Mouse (Mus musculus): Measurements from ENCODE around the gene Gm47995.
"Not testable (repeated sequence)": the region's sequence is repeated elsewhere in the genome, so short reads cannot be mapped to it uniquely, and the experiment has no call there.

Gene Gm47995

DNA sequence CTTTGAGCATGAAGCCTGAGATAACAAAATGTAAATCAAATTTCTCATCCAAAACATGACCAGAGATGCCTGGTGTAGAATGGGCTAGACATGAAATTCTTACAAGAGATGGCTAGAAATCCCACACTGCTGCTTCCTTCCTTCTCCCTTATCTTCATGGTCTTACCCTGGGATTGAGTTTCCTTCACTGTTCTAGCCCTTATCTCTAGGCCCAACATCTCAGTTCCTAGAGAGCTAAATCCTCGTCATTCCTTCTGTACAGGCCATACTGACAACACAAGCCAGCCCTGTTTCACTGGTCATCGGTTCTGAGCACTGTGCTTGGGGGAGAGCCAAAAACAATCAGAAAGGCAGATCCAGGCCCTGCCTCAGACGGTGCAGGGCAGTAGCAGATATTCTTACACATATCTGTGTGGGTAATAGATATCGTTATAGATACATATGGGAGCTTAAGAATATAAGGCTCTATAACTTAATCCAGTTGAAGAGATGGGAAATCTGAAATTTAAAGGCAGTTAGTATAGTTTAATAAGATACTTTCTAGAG, 11.3 kb upstream of the Gm47995 start:
- DNase-seq, result not testable (repeated sequence)

DNA sequence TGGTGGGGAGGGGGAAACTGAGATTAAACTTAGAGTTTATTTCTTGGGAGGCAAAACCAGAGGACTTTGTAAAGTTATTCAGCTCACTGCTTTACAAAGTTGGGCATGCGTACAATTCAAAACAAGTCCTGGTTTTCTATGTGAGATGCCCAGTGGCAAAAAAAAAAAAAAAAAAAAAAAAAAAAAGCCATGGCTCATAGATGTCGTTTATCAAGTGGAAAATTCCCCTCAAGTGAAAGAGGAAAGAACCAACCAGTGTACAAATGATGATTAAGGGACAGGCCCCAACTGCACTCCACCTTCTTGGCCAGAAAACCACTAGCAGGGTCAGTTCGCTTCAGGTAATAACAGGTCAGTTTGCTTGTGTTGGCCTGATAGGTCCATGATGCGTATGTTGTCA, 9.8 kb upstream of the Gm47995 start:
- no peak for DNase-seq

DNA sequence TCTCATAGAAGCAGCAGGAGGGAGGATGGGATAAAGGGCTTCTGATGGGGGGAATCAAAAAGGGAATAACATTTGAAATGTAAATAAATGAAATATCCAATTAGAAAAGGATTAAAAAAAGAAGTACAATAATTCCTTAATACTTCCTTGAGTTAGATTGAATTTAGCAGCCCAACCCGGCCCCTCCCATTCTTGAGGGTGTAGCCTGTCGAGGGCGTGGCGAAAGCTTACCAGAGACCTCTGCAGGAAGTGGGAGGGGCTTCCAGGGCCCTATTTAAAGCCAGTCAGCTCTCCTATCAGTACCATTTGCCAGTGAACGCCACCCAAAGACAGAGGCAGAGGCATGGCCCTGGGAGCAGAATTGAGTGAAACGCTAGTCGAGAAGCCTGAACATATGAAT, 6.2 kb upstream of the Gm47995 start, which contains the start of gene Gm8947:
Gene Gm8947, plus strand, starts transcription at position 302 of the 400 bp plus-strand sequence.
- not testable (repeated sequence) for DNase-seq

DNA sequence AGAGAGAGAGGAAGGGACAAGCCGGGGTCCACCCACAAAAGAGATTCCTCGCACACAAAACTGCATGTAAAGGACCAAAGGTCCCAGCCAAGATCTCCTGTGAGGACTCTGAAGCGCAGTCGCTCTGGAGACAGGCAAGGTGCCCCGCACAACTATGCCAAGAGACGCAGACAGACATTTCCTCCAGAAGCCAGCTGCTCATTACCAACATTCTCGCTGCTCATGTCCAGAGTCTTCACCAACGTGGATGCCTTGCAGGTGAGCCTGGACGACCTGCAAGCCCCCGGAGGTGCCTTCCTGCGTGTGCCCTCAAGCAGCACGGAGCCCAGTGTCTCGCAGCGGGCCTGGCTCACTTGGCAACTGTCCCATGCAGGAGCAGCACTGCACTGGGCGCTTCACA, 5.5 kb upstream of the Gm47995 start:
- DNase-seq, result not testable (repeated sequence)

- not testable (repeated sequence) for DNase-seq
Observed at GRCm38 (mm10) chr1:151195986-151196385, 2.3 kb upstream of the Gm47995 start.

GRCm38 (mm10) chr1:151196690-151197089, 1.6 kb upstream of the Gm47995 start:
- DNase-seq, result not testable (repeated sequence)

- not testable (repeated sequence) for DNase-seq
Observed at GRCm38 (mm10) chr1:151200620-151201019, 2.4 kb downstream of the Gm47995 start.

- not testable (repeated sequence) for DNase-seq
Observed at GRCm38 (mm10) chr1:151202771-151203170, 4.5 kb downstream of the Gm47995 start.

DNA sequence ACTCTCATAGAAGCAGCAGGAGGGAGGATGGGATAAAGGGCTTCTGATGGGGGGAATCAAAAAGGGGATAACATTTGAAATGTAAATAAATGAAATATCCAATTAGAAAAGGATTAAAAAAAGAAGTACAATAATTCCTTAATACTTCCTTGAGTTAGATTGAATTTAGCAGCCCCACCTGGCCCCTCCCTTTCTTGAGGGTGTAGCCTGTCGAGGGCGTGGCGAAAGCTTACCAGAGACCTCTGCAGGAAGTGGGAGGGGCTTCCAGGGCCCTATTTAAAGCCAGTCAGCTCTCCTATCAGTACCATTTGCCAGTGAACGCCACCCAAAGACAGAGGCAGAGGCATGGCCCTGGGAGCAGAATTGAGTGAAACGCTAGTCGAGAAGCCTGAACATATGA, 5.6 kb downstream of the Gm47995 start, which contains the start of gene 3110040M04Rik:
Gene 3110040M04Rik, plus strand, starts transcription at position 304 of the 400 bp plus-strand sequence.
- DNase-seq, result not testable (repeated sequence)

- DNase-seq, result not testable (repeated sequence)
Observed at GRCm38 (mm10) chr1:151208493-151208892, 10.2 kb downstream of the Gm47995 start.

GRCm38 (mm10) chr1:151208944-151209343, 10.7 kb downstream of the Gm47995 start:
- not testable (repeated sequence) for DNase-seq

DNA sequence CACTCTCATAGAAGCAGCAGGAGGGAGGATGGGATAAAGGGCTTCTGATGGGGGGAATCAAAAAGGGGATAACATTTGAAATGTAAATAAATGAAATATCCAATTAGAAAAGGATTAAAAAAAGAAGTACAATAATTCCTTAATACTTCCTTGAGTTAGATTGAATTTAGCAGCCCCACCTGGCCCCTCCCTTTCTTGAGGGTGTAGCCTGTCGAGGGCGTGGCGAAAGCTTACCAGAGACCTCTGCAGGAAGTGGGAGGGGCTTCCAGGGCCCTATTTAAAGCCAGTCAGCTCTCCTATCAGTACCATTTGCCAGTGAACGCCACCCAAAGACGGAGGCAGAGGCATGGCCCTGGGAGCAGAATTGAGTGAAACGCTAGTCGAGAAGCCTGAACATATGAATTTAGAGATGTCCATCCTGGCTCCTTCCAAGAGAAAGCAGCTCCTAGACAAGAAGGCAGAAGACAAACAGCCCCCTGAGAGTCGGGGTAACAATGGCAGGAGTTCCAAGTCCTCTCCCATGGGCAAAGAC, 11.6 kb downstream of the Gm47995 start, which contains the start of gene Gm47996:
Gene Gm47996, plus strand, starts transcription at position 308 of the 532 bp plus-strand sequence.
- not testable (repeated sequence) for DNase-seq

GRCm38 (mm10) chr1:151211666-151212065, 13.4 kb downstream of the Gm47995 start:
- not testable (repeated sequence) for DNase-seq

DNA sequence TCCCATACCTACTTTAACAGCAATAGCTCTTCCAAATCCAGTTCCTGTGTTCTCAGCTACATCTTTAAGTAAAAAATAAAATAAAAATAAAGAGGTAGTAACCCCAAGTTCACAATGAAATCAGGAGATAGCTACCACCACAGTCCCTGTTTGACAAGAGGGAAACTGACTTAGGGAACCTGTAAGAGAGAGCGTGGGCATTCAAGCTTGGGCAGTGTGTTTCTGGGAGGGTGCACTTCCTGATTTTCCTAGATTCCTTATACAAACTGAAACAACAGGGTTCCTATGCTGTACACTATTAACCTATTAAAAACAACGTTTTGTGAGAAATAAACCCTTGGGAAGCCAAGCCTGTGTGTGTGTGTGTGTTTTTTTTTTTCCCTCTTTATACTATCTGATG, 16.6 kb downstream of the Gm47995 start:
- DNase-seq, result no peak

- no peak for DNase-seq
Observed at GRCm38 (mm10) chr1:151215985-151216384, 17.7 kb downstream of the Gm47995 start.

DNA sequence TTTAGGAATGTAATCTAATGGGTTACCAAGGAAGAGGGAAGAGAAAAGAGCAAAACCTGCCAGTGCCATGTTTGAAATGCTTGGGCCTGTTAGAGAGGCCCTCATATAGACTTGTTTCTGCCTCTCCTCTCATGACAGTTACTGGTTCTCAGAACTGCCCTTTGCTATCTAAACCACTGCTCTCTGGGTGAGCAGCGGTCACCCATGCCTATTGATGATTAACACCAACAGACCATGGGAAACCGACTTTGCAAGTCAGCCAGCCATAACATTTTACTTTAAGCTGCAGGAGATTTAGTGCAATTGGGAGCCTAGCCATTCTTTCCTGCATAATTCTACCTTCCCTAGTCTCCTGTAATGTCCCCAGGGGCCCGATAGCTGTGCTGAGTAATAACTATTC, 18.2 kb downstream of the Gm47995 start:
- no peak for DNase-seq

DNA sequence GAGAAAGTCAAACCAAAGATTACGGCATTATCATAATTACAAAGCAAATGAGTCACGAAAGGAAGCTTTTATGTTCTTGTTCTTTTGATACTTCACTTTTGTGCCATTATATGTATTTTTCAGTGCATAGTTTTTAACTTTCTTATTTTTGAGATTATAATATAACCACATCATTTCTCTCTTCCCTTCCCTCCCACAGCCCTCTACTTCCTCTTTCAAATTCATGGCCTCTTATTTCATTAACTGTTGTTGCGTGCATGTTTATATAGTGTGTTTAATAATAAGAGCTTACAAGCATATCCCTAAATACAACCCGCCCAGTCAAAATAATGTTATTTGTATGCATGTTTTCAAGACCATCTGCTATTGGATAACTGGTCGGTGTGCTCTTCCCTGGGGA, 20.8 kb downstream of the Gm47995 start:
- DNase-seq, result no peak

DNA sequence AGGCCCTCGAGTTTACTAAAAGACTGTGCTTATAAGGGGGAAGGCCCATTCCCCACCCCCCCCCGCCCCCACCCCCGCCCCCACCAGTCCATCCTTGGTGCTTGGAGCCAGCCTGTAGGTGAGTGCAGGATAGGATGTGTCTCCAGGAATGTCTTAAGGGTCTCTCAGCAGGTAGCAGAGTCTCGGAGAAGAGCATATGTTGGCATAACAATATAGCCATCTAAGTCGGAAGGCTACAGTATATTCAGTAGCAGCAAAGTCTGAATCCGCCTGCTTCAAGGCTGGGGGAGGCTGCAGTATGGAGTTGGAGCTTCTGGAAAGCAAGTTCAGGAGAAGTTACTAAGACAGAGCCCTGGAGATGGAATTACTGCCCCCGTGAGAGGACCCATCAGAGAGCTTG, 21.9 kb downstream of the Gm47995 start:
- DNase-seq, result no peak

DNA sequence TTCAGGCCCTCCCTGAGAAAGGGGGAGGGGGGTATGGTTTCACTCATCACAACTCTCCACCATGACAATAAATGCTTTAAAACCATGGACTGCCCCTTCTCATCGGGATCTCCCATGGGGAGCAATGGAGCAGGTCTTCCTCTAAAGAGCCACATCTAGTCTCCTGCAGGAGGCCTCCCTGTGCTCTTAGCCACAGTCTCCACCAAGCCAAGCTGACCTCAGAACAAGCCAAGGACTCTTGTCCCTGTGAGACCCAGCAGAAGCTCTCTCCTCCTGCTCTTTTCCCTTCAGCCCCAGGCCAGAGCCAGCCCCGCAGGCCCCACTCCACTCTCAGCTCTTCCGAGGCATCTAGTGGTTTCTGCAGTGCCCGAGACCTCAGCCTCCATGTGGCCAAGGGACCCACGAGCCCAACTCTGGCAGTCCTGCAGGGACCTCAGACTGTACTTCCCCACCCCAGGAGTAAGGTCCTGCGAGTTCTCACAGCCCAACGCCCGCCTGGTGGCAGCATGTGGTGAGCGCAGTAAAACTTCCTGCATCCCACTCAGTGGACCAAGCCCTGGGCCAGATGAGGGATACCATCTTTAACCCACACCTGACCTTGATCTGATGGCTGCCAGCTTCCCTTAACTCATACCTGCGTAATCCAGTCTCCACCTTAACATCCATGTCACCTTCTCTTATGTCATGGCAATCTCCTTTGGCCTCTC, 24.5 kb downstream of the Gm47995 start:
- DNase-seq, result no peak

GRCm38 (mm10) chr1:151223377-151223776, 25.1 kb downstream of the Gm47995 start:
- DNase-seq, result no peak

GRCm38 (mm10) chr1:151224536-151224935, 26.3 kb downstream of the Gm47995 start:
- no peak for DNase-seq

GRCm38 (mm10) chr1:151227506-151227905, 29.3 kb downstream of the Gm47995 start:
- DNase-seq, result no peak

DNA sequence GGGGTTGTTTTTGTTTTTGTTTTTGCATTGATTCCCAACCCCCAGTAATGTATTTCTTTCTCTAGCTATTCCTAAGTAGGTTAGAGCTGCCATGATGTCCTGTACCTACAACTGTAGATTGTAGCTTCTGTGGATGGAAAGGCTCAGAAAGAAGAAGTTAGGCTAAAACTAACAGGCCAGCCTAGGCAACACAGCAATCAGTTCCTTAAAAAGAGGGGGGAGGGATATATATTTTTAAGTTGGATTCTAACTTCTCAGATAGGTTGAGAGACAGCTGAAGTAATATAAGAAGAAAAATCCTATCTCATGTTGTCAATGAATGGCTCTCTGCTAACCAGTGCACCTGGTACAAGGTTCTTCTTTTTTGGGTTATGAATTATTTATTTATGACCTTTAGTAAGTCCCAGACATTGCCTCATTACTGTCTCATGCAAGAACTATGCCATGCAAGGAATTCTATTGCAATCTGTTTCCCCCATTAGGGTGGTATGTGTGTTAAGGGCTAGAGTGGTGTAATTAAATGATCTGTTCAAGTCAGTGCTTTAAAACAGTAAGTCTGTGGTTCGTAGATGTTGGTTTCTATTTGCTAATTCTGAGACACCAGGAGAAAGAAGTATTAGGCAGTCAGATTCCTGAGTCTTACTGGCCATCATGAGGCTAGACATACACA, 30.2 kb downstream of the Gm47995 start:
- DNase-seq, result no peak
